Mouse (Mus musculus) embryonic facial prominence, embryonic 12.5 days (tissue): ENCODE results near the gene Lama5. TPM values are rescaled to one million over a fixed set of nuclear protein-coding genes. Genes with fewer than 3 reads are reported as not detected.

Source experiments
- microRNA-seq: library from miRNA; unstranded; fragments of <30 nt; microRNA quantifications from one replicate; pipeline ENCODE4, GENCODE M21; 2017
- polyA plus RNA-seq: library from polyadenylated mRNA; unstranded; fragments of >200 nt; fragmentation: Nextera tagmentation; extraction: Ambion mirVana; gene quantifications from 2 replicates; pipeline ENCODE4 v1.2.1, GENCODE M21; 2016

Lama5 gene
- polyA plus RNA-seq, 1 experiment from 2014 or later: 14.2 TPM

Small RNA genes lying within 50 kb of the gene (microRNA-seq; reads per million reads assigned to microRNA genes)
- gene Mir3091: 1.5 reads per million
- gene Mir7005: 0.54 reads per million

Other genes with a start within 250 kb of the Lama5 start
- 3.8 TPM in 2 replicates for gene Taf4, start 249.2 kb downstream of the Lama5 start, polyA plus RNA-seq
- gene Lsm14b, start 200.9 kb downstream of the Lama5 start, polyA plus RNA-seq: 13.1 and 14.9 TPM in 2 replicates
- 618 and 631 TPM in 2 replicates for gene Psma7, start 183.4 kb downstream of the Lama5 start, polyA plus RNA-seq
- gene Ss18l1, start 183.3 kb downstream of the Lama5 start, polyA plus RNA-seq: 10.0 and 10.8 TPM in 2 replicates
- 29.0 and 30.4 TPM in 2 replicates for gene Mtg2, start 155.3 kb downstream of the Lama5 start, polyA plus RNA-seq
- gene Hrh3, start 121.4 kb downstream of the Lama5 start, polyA plus RNA-seq: 0.20 and 0.57 TPM in 2 replicates
- 40.9 and 41.8 TPM in 2 replicates for gene Osbpl2, start 106.6 kb downstream of the Lama5 start, polyA plus RNA-seq
- 202 and 204 TPM in 2 replicates for gene Adrm1, start 54.4 kb downstream of the Lama5 start, polyA plus RNA-seq
- 523 and 574 TPM in 2 replicates for gene Rps21, start 31.5 kb upstream of the Lama5 start, polyA plus RNA-seq
- 21.2 and 23.5 TPM in 2 replicates for gene Cables2, start 47.6 kb upstream of the Lama5 start, polyA plus RNA-seq
- 0.77 and 1.3 TPM in 2 replicates for gene Rbbp8nl, start 64.0 kb upstream of the Lama5 start, polyA plus RNA-seq
- 0.09 TPM in 2 replicates for gene Gata5, start 108.8 kb upstream of the Lama5 start, polyA plus RNA-seq
- gene Slco4a1, start 230.4 kb upstream of the Lama5 start, polyA plus RNA-seq: 2.0 and 2.4 TPM in 2 replicates